Mouse (Mus musculus): ENCODE measurements around the gene Bard1.

Gene Bard1

DNA sequence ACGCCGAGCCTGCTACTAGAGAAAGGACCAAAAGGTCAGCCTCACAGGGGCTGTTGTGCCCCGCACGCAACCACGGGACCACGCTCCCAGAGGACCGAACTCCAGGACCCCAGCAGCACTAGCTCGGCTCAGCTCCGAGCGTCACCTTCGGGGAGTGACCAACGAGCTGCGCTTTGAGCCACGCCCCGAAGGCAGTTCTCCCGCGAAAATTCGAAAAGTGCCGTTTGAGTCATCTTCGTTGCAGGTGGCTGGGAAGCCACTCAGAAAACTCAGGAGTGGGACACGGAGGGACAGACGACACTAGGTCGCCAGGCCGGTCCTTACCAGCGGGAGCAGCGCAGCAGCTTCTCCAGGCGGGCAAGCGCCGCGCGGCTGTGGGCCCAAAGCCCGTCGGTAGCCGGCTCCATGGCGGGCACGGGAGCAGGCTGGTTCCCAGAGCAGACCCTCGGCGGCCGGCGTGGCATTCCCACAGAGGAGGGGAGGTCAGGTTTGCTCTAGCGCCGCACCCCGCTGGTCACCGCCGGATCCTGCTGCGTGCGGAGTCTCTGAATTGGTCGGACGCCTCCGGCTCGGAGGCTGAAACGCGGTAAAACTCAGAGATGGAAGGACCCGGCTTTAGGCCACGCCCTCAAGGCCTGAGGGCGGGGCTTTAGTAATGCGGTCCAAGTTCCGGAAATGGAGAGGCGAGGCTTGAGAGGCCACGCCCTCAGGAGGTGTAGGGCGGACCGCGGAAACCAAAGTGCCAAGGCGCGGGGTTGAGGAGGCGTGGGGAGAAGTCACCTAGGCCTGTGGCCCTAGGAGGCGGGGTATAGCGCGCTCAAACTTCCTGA lies at the start of gene Bard1:
Gene Bard1 (minus strand): TSS at position 803 of the 830 bp plus-strand sequence.
- in situ Hi-C loops (cut with MboI, MseI): loop anchor here (5.0 to 25.0 kb wide), 5 partner anchors 455 to 1610 kb away; partner anchors contain the start of genes Atic (in 2 of the 2), Ankar (in 1 of the 2), Mreg (in 1 of the 2) and Rpl37a (in 1 of the 2)

DNA sequence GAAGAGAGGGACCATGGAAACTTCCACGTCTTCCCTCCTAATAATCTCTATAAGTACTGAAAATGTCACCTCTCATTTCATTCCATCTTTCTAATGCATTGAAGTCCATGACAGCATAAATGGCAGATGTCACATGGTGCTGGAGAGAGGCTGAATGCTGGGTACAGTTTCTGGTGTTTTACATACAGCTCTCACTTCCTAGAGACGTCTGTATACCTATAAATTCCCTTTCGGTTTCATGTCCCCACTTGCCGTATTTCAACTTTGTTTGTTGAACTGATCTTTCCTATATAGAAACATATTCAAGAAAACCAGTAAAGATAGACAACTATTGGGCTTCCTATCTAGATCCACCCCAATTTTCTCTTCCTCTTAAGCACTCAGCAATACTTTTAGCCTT lies 24.2 kb upstream of the Bard1 start:
- in situ Hi-C loops (cut with MboI, MseI): loop anchor here in 1 of 2 experiments (10.0 kb wide), 2 partner anchors 1052 to 1738 kb away; no protein-coding TSS in a partner anchor

DNA sequence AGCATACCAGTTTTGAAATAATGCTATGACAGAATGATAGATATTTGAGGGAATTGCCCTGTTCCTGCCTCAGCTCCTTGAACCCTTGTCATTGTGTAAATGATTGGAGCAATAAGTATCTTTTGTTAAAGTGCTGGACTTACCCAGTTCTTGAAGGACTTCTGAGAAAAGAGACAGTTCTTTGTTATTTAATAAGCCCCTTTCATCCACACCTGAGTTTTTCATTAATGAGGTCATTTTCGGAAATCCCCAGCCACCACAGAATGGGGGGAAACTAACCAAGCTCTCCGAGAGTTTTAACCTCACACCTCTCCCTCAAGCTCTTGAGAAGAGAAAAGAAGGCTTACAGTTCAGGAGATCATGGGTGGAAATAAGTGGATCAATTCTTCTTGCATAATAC lies 15.6 kb upstream of the Bard1 start:
- in situ Hi-C loops (cut with MboI, MseI): loop anchor here (25.0 kb wide), 3 partner anchors 444 to 1594 kb away; partner anchors contain the start of genes Ankar (in 1 of the 2), Atic (in 1 of the 2) and Rpl37a (in 1 of the 2)

DNA sequence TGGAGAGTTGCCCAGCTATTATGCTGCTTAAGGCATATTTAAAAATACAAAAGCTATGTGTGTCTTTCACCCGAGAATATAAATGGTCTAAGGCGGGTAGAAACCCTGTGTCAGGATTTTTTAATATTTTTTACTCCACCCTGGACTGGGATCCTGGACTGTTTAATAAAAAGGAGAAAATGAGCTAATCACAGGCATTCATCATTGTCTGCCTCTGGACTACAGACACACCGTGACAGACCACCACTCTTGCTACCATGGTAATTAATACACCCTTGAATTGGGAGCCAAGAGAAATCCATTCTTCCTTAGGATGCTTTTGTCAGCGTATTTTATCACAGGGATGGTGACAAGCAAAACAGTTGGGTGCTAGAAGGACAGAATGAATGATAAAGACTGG lies 14.3 kb upstream of the Bard1 start:
- in situ Hi-C loops (cut with MboI, MseI): loop anchor here (25.0 kb wide), 3 partner anchors 445 to 1595 kb away; partner anchors contain the start of genes Ankar (in 1 of the 2), Atic (in 1 of the 2) and Rpl37a (in 1 of the 2)

- in situ Hi-C loops (cut with MboI, MseI): loop anchor here (25.0 kb wide), 3 partner anchors 447 to 1597 kb away; partner anchors contain the start of genes Ankar (in 1 of the 2), Atic (in 1 of the 2) and Rpl37a (in 1 of the 2)
These were observed 12.8 kb upstream of the Bard1 start for GRCm38 (mm10) chr1:71115781-71116180.

DNA sequence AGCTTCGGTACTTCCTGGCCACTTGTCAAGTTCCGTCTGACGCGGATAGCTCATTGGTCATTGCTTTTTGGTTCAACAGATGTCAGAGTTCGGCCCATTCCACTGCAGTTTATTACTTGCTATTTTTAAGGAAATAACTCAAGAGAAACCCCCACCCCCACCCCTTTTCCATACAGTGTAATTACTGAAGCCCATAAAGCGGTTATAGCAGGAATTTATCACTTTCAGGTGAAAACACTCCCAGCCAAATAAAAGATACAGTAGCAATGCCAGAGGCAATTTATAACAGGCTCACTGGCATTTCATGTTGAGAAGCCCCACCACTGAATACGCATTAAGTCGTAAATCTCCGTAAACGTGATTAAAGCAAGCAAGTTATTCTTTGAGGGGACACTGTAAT lies 6.9 kb upstream of the Bard1 start:
- in situ Hi-C loops (cut with MboI, MseI): loop anchor here (5.0 to 25.0 kb wide), 5 partner anchors 53 to 1602 kb away; partner anchors contain the start of genes Ankar (in 1 of the 2), Atic (in 1 of the 2), Mreg (in 1 of the 2) and Rpl37a (in 1 of the 2)

DNA sequence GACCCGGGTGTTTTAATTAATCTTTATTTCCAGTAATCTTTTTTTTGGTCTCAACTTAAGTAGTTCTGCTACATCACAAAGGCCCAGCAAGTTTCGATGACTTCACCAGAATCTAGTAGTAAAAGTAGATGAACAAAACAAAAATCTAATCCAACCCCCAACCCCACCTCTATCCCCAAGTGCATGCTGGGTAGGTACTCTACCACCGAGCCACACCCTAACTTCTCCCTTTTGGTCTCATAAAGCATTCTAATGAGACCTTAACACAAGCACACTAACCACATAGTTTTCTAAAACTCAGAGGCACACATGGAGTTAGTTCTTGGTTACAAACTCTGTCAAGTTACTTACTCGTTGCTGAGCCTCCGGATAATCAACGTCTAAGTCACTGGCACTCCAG lies 3.2 kb upstream of the Bard1 start:
- in situ Hi-C loops (cut with MboI, MseI): loop anchor here (5.0 to 25.0 kb wide), 5 partner anchors 49 to 1606 kb away; partner anchors contain the start of genes Ankar (in 1 of the 2), Atic (in 1 of the 2), Mreg (in 1 of the 2) and Rpl37a (in 1 of the 2)

GRCm38 (mm10) chr1:71105724-71106123 lies 2.8 kb upstream of the Bard1 start:
- in situ Hi-C loops (cut with MboI, MseI): loop anchor here (5.0 to 25.0 kb wide), 5 partner anchors 48 to 1607 kb away; partner anchors contain the start of genes Ankar (in 1 of the 2), Atic (in 1 of the 2), Mreg (in 1 of the 2) and Rpl37a (in 1 of the 2)

- in situ Hi-C loops (cut with MboI, MseI): loop anchor here (5.0 to 25.0 kb wide), 5 partner anchors 454 to 1609 kb away; partner anchors contain the start of genes Atic (in 2 of the 2), Ankar (in 1 of the 2), Mreg (in 1 of the 2) and Rpl37a (in 1 of the 2)
These were observed 373 bp upstream of the Bard1 start for GRCm38 (mm10) chr1:71103174-71103864.

DNA sequence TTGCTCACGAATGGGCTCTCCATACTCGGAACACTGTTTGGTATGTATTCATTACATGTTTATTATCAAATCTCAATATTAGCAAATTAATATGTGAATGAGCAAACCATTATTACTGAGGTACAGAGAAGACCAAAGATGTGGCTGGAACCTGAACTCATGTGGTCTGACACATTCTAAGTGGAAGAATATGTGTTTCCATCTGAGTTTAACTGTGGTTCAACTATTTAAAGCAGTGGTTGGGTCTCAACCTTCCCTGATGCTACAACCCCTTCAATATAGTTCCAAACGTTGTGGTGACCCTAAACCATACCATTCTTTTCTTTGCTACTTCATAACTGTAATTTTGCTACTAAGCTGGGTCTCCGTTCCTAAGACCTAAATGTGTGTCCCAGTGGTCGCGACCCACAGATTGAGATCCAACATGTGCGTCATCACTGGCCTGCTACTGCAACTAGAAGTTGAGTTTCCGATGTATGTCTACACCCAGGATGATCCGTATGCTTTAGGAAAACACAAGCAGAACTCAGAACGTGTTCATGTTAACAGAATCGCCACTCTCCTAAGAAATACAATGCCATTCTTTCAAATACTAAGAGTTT lies 1.5 kb downstream of the Bard1 start:
- in situ Hi-C loops (cut with MboI, MseI): loop anchor here (5.0 to 25.0 kb wide), 5 partner anchors 456 to 1611 kb away; partner anchors contain the start of genes Atic (in 2 of the 2), Ankar (in 1 of the 2), Mreg (in 1 of the 2) and Rpl37a (in 1 of the 2)

GRCm38 (mm10) chr1:71100591-71101368 lies 2.2 kb downstream of the Bard1 start:
- in situ Hi-C loops (cut with MboI, MseI): loop anchor here (5.0 to 25.0 kb wide), 5 partner anchors 457 to 1612 kb away; partner anchors contain the start of genes Atic (in 2 of the 2), Ankar (in 1 of the 2), Mreg (in 1 of the 2) and Rpl37a (in 1 of the 2)

DNA sequence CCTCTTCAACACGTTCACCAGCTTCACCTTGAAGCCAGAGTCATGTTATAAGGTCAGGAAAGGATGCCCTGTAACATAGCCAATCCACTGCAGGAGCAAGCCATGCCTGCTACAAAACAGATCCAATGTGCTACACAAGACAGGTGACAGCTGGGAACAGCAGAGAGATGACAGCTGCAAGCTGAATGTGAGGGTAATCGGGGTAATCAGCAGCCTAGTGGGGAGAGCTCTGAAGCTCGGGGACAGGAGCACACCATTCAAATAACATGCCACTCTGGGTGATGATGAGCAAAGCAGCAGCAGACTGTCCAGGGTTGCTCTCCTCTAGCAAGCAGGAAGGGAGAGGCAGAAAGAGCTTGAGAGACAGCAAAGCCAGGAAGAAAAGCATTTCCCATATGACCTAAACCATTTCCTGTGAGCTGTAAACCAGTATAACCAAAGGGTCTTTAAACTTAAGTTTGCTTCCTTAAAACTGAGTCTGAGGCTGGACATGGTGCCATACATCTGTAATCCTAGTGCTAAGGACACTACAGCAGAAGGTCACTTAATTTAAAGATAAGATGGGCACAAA lies 2.9 kb downstream of the Bard1 start:
- in situ Hi-C loops (cut with MboI, MseI): loop anchor here (5.0 to 25.0 kb wide), 6 partner anchors 457 to 1612 kb away; partner anchors contain the start of genes Atic (in 2 of the 2), Ankar (in 1 of the 2), Mreg (in 1 of the 2) and Rpl37a (in 1 of the 2)

GRCm38 (mm10) chr1:71096031-71096430 lies 6.9 kb downstream of the Bard1 start:
- in situ Hi-C loops (cut with MboI, MseI): loop anchor here in 1 of 2 experiments (25.0 kb wide), 1 partner anchor 1491 kb away; the partner anchor contains the start of gene Smarcal1

GRCm38 (mm10) chr1:71095211-71095805 lies 7.6 kb downstream of the Bard1 start:
- in situ Hi-C loops (cut with MboI, MseI): loop anchor here in 1 of 2 experiments (25.0 kb wide), 1 partner anchor 1492 kb away; the partner anchor contains the start of gene Smarcal1

GRCm38 (mm10) chr1:71075651-71076050 lies 27.3 kb downstream of the Bard1 start:
- in situ Hi-C loops (cut with MboI, MseI): loop anchor here in 1 of 2 experiments (25.0 kb wide), 1 partner anchor 1512 kb away; the partner anchor contains the start of gene Smarcal1

- in situ Hi-C loops (cut with MboI, MseI): no loop called here
These were observed 32.2 kb downstream of the Bard1 start for GRCm38 (mm10) chr1:71070771-71071170.

- in situ Hi-C loops (cut with MboI, MseI): no loop called here
These were observed 34.1 kb downstream of the Bard1 start for GRCm38 (mm10) chr1:71068728-71069304.

Data from T-helper 17 cell (primary cell).